ENCODE assay signal across 20 mouse cellular contexts in genomic region chr8:13703756-13704155, GRCm38 (mm10). TPM values are rescaled to one million over a fixed set of nuclear protein-coding genes. Genes with fewer than 3 reads are reported as not detected.
"Had no signal": no experiment of that assay in that cellular context is flagged by ENCODE, and none has a peak within 500 bp of the region (broad histone marks: within the 10 kb centered on the region; RNA-seq: fewer than 3 reads in every experiment).

No protein-coding gene starts in this region.

- H3K27me3 ChIP-seq: kidney, embryonic 15.5 days; liver, embryonic 13.5 days; lung, embryonic 15.5 days; neural tube, embryonic 12.5 days had no signal

- DNase-seq: kidney, adult 2 months; kidney, postnatal 14 days; liver, embryonic 13.5 days; liver, postnatal 0 days; lung, postnatal 14 days; midbrain, embryonic 14.5 days; retina, postnatal 1 day; right cerebral cortex, postnatal 4 days; spleen, adult 18-20 months; thymus, adult 18-20 months; thymus, postnatal 14 days had no signal

- H3K4me3 ChIP-seq: kidney, embryonic 15.5 days; left cerebral cortex, adult 2 months; limb, embryonic 10.5 days; liver, embryonic 13.5 days; lung, embryonic 15.5 days; neural tube, embryonic 12.5 days had no signal

- ATAC-seq: intestine, embryonic 16.5 days; liver, postnatal 0 days had no signal

- H3K9me3 ChIP-seq: kidney, embryonic 15.5 days; limb, embryonic 10.5 days; liver, embryonic 13.5 days; lung, embryonic 15.5 days; neural tube, embryonic 12.5 days had no signal

- H3K4me2 ChIP-seq: kidney, embryonic 15.5 days; liver, embryonic 13.5 days; lung, embryonic 15.5 days; neural tube, embryonic 12.5 days had no signal

- H3K27ac ChIP-seq: kidney, embryonic 15.5 days; left cerebral cortex, adult 2 months; limb, embryonic 10.5 days; liver, embryonic 13.5 days; macrophage; neural tube, embryonic 12.5 days had no signal

- H3K36me3 ChIP-seq: kidney, embryonic 15.5 days; limb, embryonic 10.5 days; liver, embryonic 13.5 days; lung, embryonic 15.5 days; neural tube, embryonic 12.5 days had no signal

- H3K9ac ChIP-seq: kidney, embryonic 15.5 days; liver, embryonic 13.5 days; liver, postnatal 0 days; lung, embryonic 15.5 days; neural tube, embryonic 12.5 days had no signal

RNA-seq across cellular contexts. Expression of gene Cfap97d2, which starts 1.9 kb away (rescaled TPM):
- total RNA-seq: megakaryocyte-erythroid progenitor cell, adult 5-6 weeks; neutrophil, adult 5-6 weeks had no signal
- polyA plus RNA-seq: kidney, adult 2 months; kidney, embryonic 15.5 days; limb, embryonic 10.5 days; liver, embryonic 13.5 days; liver, postnatal 0 days; macrophage had no signal
